Mouse (Mus musculus) testis, adult 2 months (tissue): ENCODE data around the gene Uvrag.

ENCODE experiments used
- CTCF ChIP-seq: fragments of 200-500 bp; IDR thresholded peaks from 2 replicates; pipeline ENCODE4 v1.5.1; 2012; ENCODE audit warnings: low read depth, mild to moderate bottlenecking, inconsistent platforms, low read length, moderate library complexity; ENCODE audit not compliant: control insufficient read depth, insufficient read depth, insufficient replicate concordance
- POLR2A ChIP-seq: fragments of 200-500 bp; IDR thresholded peaks from 2 replicates; pipeline ENCODE4 v1.6.1; 2012; ENCODE audit warnings: low read depth, mild to moderate bottlenecking, inconsistent platforms, low read length, moderate library complexity; ENCODE audit not compliant: control insufficient read depth

- TF ChIP-seq CTCF (no peak), POLR2A (no peak)
Observed at GRCm38 (mm10) chr7:99057053-99057630, 83.8 kb downstream of the Uvrag start.
